Mouse (Mus musculus): ENCODE results near the gene Slc7a11. TPM values are rescaled to one million over a fixed set of nuclear protein-coding genes. Genes with fewer than 3 reads are reported as not detected.

Gene Slc7a11
- 13.0 TPM for polyA plus RNA-seq (2015; fragmentation: Illumina TruSeq; extraction: RNeasy Lipid Tissue Mini Kit (QIAGEN cat#74804); ENCODE audit: insufficient read depth, low replicate concordance)

DNA sequence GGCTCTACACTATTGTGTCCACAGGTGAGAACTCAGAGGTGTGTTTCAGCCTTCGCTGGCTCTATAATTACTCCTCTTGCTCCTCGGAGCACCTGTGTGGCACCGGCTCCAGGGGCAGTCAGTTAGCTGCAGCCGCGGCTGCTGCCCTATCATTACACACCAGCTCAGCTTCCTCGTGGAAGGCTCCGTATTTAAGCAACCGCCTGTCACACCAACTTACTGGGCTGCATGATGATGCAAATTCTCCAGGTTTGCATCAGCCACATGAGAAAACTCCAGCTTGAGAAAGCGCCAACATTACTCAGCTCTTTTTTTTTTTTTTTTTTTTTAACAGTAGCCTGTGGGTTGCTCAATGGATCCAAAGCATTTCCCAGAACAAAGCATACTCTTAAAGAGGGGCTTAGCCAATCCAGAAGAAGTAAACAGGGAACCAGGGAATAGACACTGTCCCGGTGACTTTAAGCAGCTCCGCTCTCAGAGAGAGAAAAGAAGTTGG is at the start of gene Slc7a11:
TSS of gene Slc7a11 (minus strand) at position 194 of the 496 bp plus-strand sequence.

